Mouse (Mus musculus): ENCODE results near the gene Gm4559.
"Not testable (repeated sequence)": the region's sequence is repeated elsewhere in the genome, so short reads cannot be mapped to it uniquely, and the experiment has no call there.

Gene Gm4559

DNA sequence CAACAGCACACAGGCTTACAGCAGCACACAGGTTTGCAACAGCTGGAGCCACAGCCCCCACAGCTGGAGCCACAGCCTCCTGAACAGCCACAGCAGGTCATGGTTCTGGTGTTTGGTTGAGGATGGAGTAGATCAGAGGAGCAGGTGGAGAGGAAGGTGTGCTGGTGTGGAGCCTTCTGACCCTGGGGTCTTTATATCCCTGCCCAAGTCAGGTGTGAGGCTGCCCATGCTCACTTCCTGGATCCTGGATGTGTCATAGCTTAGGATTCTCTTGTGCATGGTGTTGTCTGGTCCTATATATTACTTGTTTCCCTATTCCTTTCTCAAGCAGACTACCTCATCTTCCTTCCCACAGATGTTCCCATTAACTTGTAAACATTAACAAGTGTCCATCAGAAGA is at the start of gene Gm4559:
TSS of gene Gm4559 (minus strand) at position 101 of the 400 bp plus-strand sequence.
- not testable (repeated sequence) for H3K4me3 ChIP-seq (replicated peaks; ENCODE audit: low read length); H3K9me3 ChIP-seq (ENCODE audit: low read length); H3K36me3 ChIP-seq (ENCODE audit: insufficient read depth, low read length); H3K27me3 ChIP-seq (ENCODE audit: insufficient read depth, low read length); H3K4me1 ChIP-seq (replicated peaks; ENCODE audit: low read depth, low read length)

DNA sequence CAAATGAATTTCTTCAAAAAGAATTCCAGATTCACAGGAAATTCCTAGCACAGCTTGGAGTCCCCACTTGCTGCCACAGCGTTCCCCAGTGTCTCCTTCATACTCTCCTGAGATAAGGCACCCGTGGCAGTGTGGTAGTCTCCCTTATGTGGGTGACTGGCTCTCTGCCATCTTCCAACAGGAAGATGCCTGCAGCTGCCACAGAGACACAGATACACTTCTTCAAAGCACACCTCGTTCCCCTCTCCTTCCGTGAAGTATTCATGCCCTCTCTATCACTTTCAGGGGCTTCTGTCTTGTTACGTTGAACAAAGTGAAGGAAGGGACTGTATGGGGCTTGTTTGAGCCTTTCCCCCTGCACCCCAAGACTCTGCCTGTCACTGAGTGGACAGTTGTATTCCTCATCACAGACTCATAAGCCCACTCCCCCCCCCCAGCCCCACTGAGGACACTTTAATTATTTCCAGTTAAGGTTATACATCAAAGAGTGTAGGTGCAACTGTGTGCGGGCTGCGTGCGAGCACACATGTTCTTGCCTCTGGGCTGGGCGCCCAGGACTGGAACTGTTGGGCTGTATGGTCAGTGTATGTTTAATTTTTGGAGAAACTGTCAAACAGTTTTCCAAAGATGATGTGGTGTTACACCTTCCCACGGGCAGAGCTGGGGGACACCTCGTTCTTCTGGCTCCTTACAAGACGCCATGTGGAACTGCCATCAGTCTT is 49.4 kb upstream of the Gm4559 start:
- TF ChIP-seq CTCF (conservative IDR thresholded peaks at IDR 0.05; ENCODE audit: low read length) (no peak), POU5F1 (IDR thresholded peaks at IDR 0.05; ENCODE audit: borderline replicate concordance, low read length) (no peak)
- no peak overlapping the region for H3K4me3 ChIP-seq (replicated peaks; ENCODE audit: low read length)
- no peaks in the 10 kb centered on the region; the same call in 1 of the 2 replicates for H3K27me3 ChIP-seq (ENCODE audit: insufficient read depth, low read length)
- H3K9me3 ChIP-seq (ENCODE audit: low read length), result no peaks in the 10 kb centered on the region
- H3K4me1 ChIP-seq (replicated peaks; ENCODE audit: low read depth, low read length), result no peaks in the 10 kb centered on the region
- no peaks in the 10 kb centered on the region for H3K36me3 ChIP-seq (ENCODE audit: insufficient read depth, low read length)

DNA sequence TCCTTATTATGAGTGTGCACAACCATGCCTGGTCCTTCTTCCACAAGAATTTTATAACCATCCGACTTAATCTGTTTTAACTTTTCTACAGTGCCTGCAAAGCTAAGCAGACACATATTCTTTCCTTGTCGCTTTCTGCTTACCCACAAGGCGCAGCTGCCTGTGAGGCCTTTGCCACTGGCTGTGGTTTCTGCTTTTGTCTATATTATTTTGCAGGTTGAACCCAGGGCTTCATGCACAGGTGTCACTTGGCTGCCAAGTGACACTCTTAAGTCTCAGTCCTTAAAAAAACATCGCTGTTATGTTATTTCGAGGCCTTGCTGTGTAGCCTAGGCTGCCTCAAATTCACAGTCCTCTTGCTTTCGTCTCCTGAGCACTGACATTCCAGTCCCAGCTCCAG is 48.5 kb upstream of the Gm4559 start:
- H3K27me3 ChIP-seq (ENCODE audit: insufficient read depth, low read length), result peaks cover 5% of the 10 kb centered on the region; the same call in 1 of the 2 replicates
- no peak overlapping the region for H3K4me3 ChIP-seq (replicated peaks; ENCODE audit: low read length)
- H3K36me3 ChIP-seq (ENCODE audit: insufficient read depth, low read length), result no peaks in the 10 kb centered on the region
- no peaks in the 10 kb centered on the region for H3K9me3 ChIP-seq (ENCODE audit: low read length)
- H3K4me1 ChIP-seq (replicated peaks; ENCODE audit: low read depth, low read length), result no peaks in the 10 kb centered on the region
- TF ChIP-seq NANOG (IDR thresholded peaks at IDR 0.05; ENCODE audit: borderline replicate concordance, low read length) (no peak), POU5F1 (IDR thresholded peaks at IDR 0.05; ENCODE audit: borderline replicate concordance, low read length) (no peak), CTCF (conservative IDR thresholded peaks at IDR 0.05; ENCODE audit: low read length) (no peak)

DNA sequence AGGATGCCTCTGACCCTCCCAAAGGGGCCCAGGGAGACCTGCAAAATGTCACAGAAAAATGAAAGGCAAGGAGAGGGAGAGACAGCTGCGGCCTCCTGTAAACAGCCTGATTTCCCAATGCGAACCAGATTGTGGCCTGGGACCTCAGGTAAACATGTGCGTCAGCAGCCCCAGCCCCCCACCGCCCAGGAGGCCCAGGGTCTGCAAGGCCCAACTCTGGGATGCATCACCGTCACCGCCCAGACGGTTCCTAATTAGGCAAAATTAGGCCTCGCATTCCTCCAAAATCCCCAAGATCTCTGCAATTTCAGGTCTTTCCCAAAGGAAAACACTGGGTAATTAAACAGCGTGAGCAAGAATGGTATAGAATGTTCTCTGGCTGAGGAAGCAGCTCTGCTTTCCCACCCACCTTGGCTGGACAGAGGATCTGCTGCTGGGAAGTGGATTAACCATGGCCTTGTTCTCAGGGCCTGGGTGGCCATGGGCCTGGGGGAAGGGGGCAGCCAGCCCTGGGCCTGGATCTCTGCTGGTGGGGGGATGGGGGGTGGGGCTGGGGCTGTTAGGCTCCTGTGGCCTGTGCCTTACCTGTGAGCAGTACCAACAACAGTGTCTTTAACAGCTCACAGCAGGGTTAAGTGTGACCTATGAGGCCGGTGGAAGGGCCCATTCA is 47.6 kb upstream of the Gm4559 start:
- not testable (repeated sequence) for H3K4me1 ChIP-seq (replicated peaks; ENCODE audit: low read depth, low read length); H3K27me3 ChIP-seq (ENCODE audit: insufficient read depth, low read length); H3K36me3 ChIP-seq (ENCODE audit: insufficient read depth, low read length); H3K4me3 ChIP-seq (replicated peaks; ENCODE audit: low read length); H3K9me3 ChIP-seq (ENCODE audit: low read length)

DNA sequence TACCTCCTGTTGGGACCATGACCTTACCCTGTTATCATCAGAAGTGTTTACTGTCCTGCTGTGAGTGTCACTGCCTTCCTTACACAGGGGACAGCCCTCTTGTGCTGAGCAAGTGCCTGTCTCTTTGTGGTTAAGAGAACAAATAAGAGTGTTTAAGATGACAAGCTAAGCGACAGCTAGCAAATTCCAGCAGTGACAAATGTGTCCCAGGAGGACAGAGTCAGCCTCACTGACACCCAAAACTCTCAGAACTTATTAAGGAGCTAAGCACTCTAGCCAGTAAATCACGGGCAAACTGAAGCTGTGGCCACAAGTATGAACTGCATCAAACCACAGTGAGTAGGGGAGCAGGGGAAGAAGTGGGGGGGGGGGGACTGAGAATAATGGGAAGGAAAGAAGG is 46.7 kb upstream of the Gm4559 start:
- TF ChIP-seq CTCF (conservative IDR thresholded peaks at IDR 0.05; ENCODE audit: low read length), result no peak
- no peak for TF ChIP-seq NANOG (IDR thresholded peaks at IDR 0.05; ENCODE audit: borderline replicate concordance, low read length)
- TF ChIP-seq POU5F1 (IDR thresholded peaks at IDR 0.05; ENCODE audit: borderline replicate concordance, low read length), result no peak
- no peak overlapping the region for H3K4me3 ChIP-seq (replicated peaks; ENCODE audit: low read length)
- H3K27me3 ChIP-seq (ENCODE audit: insufficient read depth, low read length), result peaks cover 5% of the 10 kb centered on the region; the same call in 1 of the 2 replicates
- H3K9me3 ChIP-seq (ENCODE audit: low read length), result no peaks in the 10 kb centered on the region
- H3K36me3 ChIP-seq (ENCODE audit: insufficient read depth, low read length), result no peaks in the 10 kb centered on the region
- no peaks in the 10 kb centered on the region for H3K4me1 ChIP-seq (replicated peaks; ENCODE audit: low read depth, low read length)

DNA sequence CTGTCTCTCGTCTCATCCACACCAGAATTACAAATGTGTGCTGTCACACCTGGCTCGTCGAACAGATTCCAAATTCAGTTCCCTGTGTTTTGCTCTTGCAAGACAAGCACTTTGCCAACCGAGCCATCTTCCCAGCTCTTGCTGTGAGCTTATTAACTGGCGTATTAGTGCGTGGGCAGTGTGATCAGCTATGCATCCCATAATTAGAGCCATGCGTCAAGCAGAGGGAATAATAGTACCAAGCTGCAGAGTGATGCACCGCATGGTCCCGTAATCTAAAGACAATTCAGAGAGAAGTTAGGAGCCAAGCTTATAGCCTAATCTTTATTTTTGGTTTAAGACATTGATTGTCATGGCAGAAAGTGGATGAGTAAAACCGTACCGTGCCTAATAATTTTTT is 45.0 kb upstream of the Gm4559 start:
- no peaks in the 10 kb centered on the region for H3K4me1 ChIP-seq (replicated peaks; ENCODE audit: low read depth, low read length)
- no peaks in the 10 kb centered on the region for H3K9me3 ChIP-seq (ENCODE audit: low read length)
- H3K36me3 ChIP-seq (ENCODE audit: insufficient read depth, low read length), result no peaks in the 10 kb centered on the region
- TF ChIP-seq POU5F1 (IDR thresholded peaks at IDR 0.05; ENCODE audit: borderline replicate concordance, low read length), result no peak
- no peak for TF ChIP-seq CTCF (conservative IDR thresholded peaks at IDR 0.05; ENCODE audit: low read length)
- no peak for TF ChIP-seq NANOG (IDR thresholded peaks at IDR 0.05; ENCODE audit: borderline replicate concordance, low read length)
- peaks cover 11% of the 10 kb centered on the region; the same call in 1 of the 2 replicates for H3K27me3 ChIP-seq (ENCODE audit: insufficient read depth, low read length)
- H3K4me3 ChIP-seq (replicated peaks; ENCODE audit: low read length), result no peak overlapping the region

DNA sequence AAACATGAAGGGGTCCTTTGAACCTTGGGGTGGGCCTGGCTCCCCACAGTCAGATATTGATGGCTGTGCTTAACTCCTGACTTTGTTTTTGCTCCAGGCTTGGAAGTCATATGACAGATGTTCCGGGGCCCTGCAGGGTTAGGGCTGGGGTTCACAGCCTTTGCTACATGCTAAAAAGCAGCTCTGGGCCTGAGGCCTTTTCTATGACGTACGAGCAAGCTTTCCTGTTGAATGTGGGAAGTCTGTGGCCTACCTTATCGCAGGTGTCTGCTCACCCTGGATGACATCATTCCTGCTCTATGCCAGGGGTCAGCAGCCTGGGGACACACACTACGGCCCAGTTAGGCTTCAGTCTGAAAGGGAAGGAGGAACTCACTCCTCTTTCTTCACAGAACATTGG is 43.1 kb upstream of the Gm4559 start:
- Histone ChIP-seq H3K27me3 (ENCODE audit: insufficient read depth, low read length) (peaks cover 11% of the 10 kb centered on the region; the same call in 1 of the 2 replicates), H3K9me3 (ENCODE audit: low read length) (no peaks in the 10 kb centered on the region), H3K4me3 (replicated peaks; ENCODE audit: low read length) (no peak overlapping the region), H3K36me3 (ENCODE audit: insufficient read depth, low read length) (no peaks in the 10 kb centered on the region), H3K4me1 (replicated peaks; ENCODE audit: low read depth, low read length) (no peaks in the 10 kb centered on the region)
- TF ChIP-seq POU5F1 (IDR thresholded peaks at IDR 0.05; ENCODE audit: borderline replicate concordance, low read length) (no peak), CTCF (conservative IDR thresholded peaks at IDR 0.05; ENCODE audit: low read length) (no peak)

DNA sequence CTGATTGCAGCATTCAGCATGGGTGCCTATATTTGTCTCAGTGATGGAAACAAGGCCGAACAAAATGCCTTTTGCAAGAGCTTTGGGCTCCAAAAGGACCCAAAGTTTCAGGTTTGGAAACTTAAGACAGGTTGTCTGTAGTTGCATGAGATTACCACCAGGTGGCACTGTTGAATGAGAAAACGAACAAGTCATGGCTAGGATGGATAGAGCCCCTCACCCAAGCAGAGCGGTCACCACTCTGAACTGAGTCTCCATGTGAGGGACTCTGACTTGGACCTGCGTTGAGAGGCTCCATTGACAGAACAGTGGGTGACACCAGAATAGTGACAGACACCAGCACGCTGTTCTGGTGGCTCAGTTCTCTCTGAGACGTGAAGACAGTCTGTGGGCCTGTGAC is 42.4 kb upstream of the Gm4559 start:
- Histone ChIP-seq H3K9me3 (ENCODE audit: low read length) (no peaks in the 10 kb centered on the region), H3K27me3 (ENCODE audit: insufficient read depth, low read length) (peaks cover 11% of the 10 kb centered on the region; the same call in 1 of the 2 replicates), H3K36me3 (ENCODE audit: insufficient read depth, low read length) (no peaks in the 10 kb centered on the region), H3K4me3 (replicated peaks; ENCODE audit: low read length) (no peak overlapping the region), H3K4me1 (replicated peaks; ENCODE audit: low read depth, low read length) (no peaks in the 10 kb centered on the region)
- TF ChIP-seq NANOG (IDR thresholded peaks at IDR 0.05; ENCODE audit: borderline replicate concordance, low read length), result no peak
- peak; percentile 69 for TF ChIP-seq CTCF (conservative IDR thresholded peaks at IDR 0.05; ENCODE audit: low read length)
- no peak for TF ChIP-seq POU5F1 (IDR thresholded peaks at IDR 0.05; ENCODE audit: borderline replicate concordance, low read length)

All from E14TG2a.4 (cell line).